Mouse (Mus musculus) kidney, postnatal 10 days (tissue): ENCODE measurements around the gene Nr0b1.
A peak's percentile ranks its signal among the peaks of the same experiment; 100 is the strongest.

Source experiments
- DNase-seq: peaks from one replicate; pipeline ENCODE4 v3.0.0; 2021; ENCODE audit warnings: mixed read lengths

Nr0b1 gene

DNA sequence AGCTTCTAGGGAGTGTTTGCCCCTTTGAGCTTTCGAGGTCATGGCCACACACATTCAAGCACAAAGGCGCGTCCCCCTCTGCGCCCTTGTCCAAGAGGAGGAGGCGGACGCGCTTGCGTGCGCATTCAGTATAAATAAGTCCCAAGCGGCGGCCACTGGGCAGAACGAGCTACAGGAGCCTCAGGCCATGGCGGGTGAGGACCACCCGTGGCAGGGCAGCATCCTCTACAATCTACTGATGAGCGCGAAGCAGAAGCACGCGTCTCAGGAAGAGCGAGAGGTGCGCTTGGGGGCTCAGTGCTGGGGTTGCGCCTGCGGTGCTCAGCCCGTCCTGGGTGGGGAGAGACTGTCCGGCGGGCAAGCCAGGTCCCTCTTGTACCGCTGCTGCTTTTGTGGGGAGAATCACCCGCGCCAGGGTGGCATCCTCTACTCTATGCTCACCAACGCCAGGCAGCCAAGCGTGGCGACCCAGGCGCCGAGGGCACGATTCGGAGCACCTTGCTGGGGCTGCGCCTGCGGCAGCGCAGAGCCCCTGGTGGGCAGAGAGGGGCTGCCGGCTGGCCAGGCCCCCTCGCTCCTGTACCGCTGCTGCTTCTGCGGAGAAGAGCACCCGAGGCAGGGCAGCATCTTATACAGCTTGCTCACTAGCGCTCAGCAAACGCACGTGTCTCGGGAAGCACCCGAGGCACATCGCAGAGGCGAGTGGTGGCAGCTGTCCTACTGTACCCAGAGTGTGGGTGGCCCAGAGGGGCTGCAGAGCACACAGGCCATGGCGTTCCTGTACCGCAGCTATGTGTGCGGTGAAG lies at the start of gene Nr0b1:
Gene Nr0b1 (plus strand): TSS at position 151 of the 806 bp plus-strand sequence.
- DNase-seq: no peak

DNA sequence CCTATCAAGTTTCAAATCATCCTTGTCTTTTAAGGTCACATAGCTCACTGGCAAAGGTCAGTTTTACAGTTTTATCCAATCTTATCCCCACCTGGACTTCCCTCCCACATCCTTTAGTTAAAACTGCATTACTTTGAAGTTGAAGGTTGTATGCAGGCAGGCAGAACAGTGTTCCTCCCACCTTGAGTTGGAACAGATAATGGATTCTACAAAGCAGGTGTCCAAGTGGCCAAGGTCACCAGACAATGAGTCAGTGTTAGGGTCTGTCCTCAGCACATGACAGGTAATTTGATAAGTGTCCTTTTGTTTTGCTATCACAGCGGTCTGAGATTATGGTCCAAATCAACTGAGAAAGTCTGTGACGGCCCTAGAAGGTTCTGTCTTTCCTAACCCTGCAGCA lies 4.3 kb upstream of the Nr0b1 start:
- DNase-seq: no peak

DNA sequence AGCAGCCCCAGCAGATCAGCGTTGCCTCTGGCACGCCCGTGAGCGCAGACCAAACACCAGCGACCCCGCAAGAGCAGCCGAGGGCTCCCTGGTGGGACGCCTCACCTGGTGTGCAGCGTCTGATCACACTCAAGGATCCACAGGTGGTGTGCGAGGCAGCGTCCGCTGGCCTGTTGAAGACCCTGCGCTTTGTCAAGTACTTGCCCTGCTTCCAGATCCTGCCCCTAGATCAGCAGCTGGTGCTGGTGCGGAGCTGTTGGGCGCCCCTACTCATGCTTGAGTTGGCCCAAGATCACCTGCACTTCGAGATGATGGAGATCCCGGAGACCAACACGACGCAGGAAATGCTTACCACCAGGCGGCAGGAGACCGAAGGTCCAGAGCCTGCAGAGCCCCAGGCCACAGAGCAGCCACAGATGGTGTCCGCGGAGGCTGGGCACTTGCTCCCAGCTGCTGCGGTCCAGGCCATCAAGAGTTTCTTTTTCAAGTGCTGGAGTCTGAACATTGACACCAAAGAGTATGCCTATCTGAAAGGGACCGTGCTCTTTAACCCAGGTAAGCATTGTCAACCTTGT lies 943 bp downstream of the Nr0b1 start:
- DNase-seq: peak; percentile 3

DNA sequence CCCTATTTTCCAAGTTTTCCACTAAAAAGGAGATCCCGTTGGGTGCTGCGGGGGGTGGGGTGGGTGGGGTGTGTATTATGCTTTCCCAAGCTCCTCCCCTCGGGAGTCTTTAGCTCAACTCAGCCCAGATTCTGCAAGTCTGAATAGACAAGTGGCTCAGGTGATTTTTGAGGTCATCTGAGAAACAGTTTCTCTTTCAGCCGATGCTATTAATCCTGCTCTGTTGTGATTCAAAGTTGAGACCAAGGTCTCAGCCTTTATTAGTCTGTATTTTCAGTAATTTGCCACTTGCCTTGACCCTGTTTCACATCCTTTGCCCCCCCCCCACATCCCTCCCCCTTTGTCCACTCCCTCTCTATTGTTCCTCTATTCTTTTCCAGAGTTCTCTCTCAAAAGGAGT lies 1.8 kb downstream of the Nr0b1 start:
- no peak for DNase-seq

DNA sequence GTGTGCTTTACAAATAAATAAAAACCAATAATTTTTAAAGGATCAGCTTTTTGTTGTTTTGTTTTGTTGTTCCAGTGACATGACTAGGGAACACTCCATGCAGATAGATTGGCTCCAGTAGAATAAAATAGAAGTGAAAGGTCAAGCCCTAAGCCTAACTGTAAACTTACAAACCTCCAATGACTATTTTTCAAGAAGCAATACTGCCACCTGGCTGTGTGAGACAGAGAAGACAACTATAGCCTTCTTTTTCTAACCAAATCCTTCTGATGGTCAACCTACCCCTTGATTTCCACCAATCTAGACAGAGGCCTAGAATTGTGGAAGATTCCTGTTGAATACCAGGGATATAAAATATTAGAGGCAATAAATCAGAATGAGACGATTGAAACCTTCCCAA lies 45.7 kb downstream of the Nr0b1 start:
- no peak for DNase-seq
